Mouse (Mus musculus) monocyte, adult 5-6 weeks (primary cell): Measurements from ENCODE around the gene Maml3. TPM values are rescaled to one million over a fixed set of nuclear protein-coding genes. Genes with fewer than 3 reads are reported as not detected.

Experiments
- ATAC-seq: fragments of 153-309, 156-312 bp; replicated peaks from 2 replicates; pipeline ENCODE4 v1.8.0; 2017; ENCODE audit warnings: mild to moderate bottlenecking; ENCODE audit not compliant: low TSS enrichment, insufficient number of reproducible peaks, severe bottlenecking, poor library complexity, low FRiP score
- total RNA-seq: library from RNA; stranded (forward); fragments of 200-1000, 200-491, 200-594 nt; gene quantifications from 3 replicates; pipeline ENCODE4 v1.2.3, GENCODE M21; 2017

Gene Maml3
- total RNA-seq, 1 experiment from 2014 or later, result 8.5 TPM

GRCm38 (mm10) chr3:51788591-51789339, 316.1 kb downstream of the Maml3 start:
- peak; percentile 51 for ATAC-seq

- no peak for ATAC-seq
Measured at GRCm38 (mm10) chr3:51787945-51788344, 316.9 kb downstream of the Maml3 start.

- ATAC-seq, result no peak
Measured at GRCm38 (mm10) chr3:51785796-51786195, 319.1 kb downstream of the Maml3 start.

- no peak for ATAC-seq
Measured at GRCm38 (mm10) chr3:51782191-51782590, 322.7 kb downstream of the Maml3 start.

DNA sequence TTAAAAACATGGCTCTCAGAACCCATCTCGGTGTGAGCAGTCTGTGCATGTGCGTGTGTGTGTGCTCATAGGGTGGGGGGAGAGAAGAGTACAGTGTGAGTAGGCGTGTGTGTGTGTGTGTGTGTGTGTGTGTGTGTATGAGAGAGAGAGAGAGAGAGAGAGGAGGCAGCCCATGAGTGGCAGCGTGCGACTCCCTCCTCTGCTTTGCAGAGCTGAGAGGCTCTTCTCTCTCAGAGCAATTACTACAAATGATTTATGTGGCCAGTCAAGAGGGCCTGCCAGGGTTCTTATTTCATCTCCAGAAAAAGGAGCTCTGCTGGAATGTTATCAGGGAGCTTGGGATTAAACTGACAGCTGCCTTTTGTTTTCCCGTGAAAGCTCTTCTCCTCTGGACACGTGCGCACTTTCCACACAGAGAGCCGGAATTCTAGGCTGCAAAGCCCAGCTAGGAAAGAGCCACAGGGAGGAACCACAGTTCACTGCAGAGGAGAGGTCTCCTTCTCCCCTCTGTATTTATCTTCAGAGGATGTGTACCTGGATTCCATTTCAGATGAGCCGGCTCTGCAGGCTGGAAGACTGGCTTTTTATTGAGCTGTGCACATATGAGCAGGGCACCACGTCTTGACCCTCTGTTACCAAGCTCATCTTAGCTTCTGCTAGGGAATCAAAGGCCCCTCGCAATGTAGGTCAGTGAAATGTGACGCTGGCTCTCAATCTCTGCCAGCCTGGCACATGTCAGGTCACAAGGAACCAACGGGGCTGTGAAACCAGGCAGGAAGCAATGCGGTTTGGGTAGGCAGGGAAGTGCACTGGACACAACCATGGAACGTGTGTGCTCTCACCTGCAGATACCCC, 325.9 kb downstream of the Maml3 start:
- no peak for ATAC-seq

GRCm38 (mm10) chr3:51778179-51778578, 326.7 kb downstream of the Maml3 start:
- ATAC-seq, result no peak

- ATAC-seq, result no peak
Measured at GRCm38 (mm10) chr3:51776018-51776611, 328.8 kb downstream of the Maml3 start.

- ATAC-seq, result no peak
Measured at GRCm38 (mm10) chr3:51773587-51773986, 331.3 kb downstream of the Maml3 start.

DNA sequence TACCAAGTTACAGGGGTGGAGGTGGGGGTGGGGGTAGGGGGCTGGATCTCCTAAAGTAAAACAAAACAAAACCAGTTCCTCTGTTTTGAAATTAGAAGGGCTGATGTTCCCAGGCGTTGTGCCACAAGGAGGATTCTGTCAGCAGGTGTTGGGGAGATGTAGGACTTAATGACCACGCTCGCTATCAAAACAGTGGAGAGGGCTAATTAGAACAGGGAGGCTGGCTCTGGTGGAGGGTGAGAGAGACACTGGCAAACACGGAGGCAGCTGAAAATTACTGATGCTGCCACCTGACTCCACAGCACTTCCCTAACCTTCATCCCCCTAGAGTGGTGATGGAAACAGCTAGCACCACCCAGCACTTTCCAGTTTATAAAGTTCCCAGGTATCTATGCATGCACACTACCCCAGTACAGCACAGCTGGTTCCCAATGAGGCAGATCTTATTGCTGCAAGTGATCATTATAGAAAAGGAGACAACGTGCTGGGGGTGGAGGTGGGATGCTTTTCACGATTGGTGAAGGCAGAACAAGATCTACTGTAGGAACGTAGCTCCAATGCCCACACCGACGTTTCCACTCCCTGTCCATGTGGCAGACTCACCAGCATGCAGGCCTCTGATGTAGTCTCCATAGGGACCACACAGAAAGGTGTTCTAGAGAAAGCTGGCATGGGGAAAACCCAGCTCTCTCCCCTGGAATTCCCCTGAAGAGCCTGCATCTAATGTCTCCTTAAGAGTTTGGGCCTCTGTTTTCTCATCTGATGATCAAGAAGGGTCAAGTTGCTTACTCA, 332.8 kb downstream of the Maml3 start:
- no peak for ATAC-seq

GRCm38 (mm10) chr3:51769196-51769595, 335.7 kb downstream of the Maml3 start:
- no peak for ATAC-seq

GRCm38 (mm10) chr3:51765220-51765923, 339.5 kb downstream of the Maml3 start:
- ATAC-seq, result no peak

- ATAC-seq, result no peak
Measured at GRCm38 (mm10) chr3:51764175-51764574, 340.7 kb downstream of the Maml3 start.

GRCm38 (mm10) chr3:51762900-51763299, 342.0 kb downstream of the Maml3 start:
- no peak for ATAC-seq

- ATAC-seq, result no peak
Measured at GRCm38 (mm10) chr3:51759534-51759933, 345.3 kb downstream of the Maml3 start.

DNA sequence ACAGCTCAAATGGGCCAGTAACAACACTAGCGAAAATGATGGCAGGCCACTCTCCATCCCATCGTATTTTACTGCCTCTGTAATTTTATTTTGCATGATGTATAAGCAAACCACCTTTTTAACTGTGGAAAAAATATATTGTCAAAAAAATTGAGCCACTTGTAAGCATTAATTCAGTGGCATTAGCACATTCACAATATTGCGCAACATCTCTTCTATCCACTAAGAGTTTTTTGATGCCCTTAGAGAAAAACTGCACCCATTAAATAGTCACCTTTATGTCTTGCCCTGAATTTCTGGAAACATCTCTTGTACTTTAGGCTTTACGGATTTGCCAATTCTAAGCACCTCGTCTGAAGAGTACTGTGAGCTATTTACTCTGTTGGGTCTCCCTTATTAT, 347.8 kb downstream of the Maml3 start:
- ATAC-seq, result no peak

DNA sequence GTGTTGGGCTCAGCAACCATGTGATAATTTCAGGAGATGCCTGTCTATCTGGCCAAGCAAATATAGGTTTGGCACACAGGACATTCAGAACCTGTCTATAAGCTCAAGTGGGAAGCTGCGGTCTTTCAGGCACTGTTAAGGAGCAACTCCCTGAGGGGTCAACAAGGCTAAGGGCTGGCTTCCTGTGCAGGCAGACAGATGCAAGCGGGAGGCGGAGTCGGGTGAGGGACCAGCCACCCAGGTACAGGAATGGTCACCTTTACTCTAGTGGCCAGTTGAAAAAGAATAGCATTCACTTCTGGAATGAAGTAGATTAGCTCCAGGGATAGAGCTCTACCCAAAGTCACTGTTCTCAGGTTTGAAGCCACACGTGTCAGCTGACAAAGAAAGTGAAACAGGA, 348.6 kb downstream of the Maml3 start:
- no peak for ATAC-seq

DNA sequence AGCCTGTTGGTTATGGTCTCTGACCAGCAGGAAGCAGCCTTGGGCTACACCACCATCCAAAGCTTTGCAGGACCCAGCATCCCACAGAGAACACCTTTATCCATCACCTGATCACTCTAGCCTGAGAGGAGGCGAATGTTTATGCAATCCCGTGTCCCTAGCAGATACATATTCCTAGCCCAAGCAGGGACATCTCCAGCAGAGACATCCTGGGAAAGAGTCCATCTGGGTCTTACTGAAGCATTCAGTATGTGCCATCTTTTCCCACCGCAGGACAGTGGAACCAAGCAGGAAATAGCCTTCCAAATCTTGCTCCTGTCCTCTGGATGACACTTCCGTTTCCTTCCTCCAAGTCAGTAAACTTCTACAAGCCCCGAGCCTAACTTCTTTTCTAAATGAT, 351.6 kb downstream of the Maml3 start:
- ATAC-seq, result no peak

GRCm38 (mm10) chr3:51751440-51751839, 353.4 kb downstream of the Maml3 start:
- ATAC-seq, result no peak
